Mouse (Mus musculus) limb, embryonic 15.5 days (tissue): ENCODE measurements at regions not wholly inside any gene's neighbourhood (a gene's known extent, or its start where the extent isn't known, plus 50 kb on each side); places are given as distances from the start of the nearest gene placed in this dataset.
"Not testable (repeated sequence)": the region's sequence is repeated elsewhere in the genome, so short reads cannot be mapped to it uniquely, and the experiment has no call there.

Experiments
- ATAC-seq: fragments of 200-750 bp; cut with Nextera tagmentation; 2 replicates; pipeline ENCODE4 v1.8.0; 2017; ENCODE audit warnings: low read depth, moderate TSS enrichment; ENCODE audit not compliant: insufficient number of reproducible peaks, low FRiP score, low TSS enrichment
- H3K27ac ChIP-seq: fragments of 300-500 bp; sonication (generic); 2 replicates; pipeline ENCODE4 v1.5.1; 2015; ENCODE audit warnings: moderate library complexity, mild to moderate bottlenecking, inconsistent platforms
- H3K27me3 ChIP-seq: fragments of 300-500 bp; sonication (generic); 2 replicates; pipeline ENCODE4 v1.6.1; 2015; ENCODE audit warnings: inconsistent platforms
- H3K36me3 ChIP-seq: fragments of 300-500 bp; sonication (generic); 2 replicates; pipeline ENCODE4 v1.6.1; 2015; ENCODE audit warnings: inconsistent platforms
- H3K4me1 ChIP-seq: fragments of 300-500 bp; sonication (generic); 2 replicates; pipeline ENCODE4 v1.6.1; 2015; ENCODE audit warnings: inconsistent platforms
- H3K4me2 ChIP-seq: fragments of 300-500 bp; sonication (generic); 2 replicates; pipeline ENCODE4 v1.6.1; 2015; ENCODE audit warnings: mild to moderate bottlenecking, inconsistent platforms
- H3K4me3 ChIP-seq: fragments of 300-500 bp; sonication (generic); 2 replicates; pipeline ENCODE4 v1.5.1; 2015; ENCODE audit warnings: mild to moderate bottlenecking, inconsistent platforms
- H3K9ac ChIP-seq: fragments of 300-500 bp; sonication (generic); 2 replicates; pipeline ENCODE4 v1.6.1; 2015; ENCODE audit warnings: inconsistent platforms
- H3K9me3 ChIP-seq: fragments of 300-500 bp; sonication (generic); 2 replicates; pipeline ENCODE4 v1.6.1; 2016; ENCODE audit warnings: inconsistent platforms
- WGBS: fragments of 180-500 bp; shearing (Covaris S2); methylation state at CpG from one replicate; pipeline ENCODE4 v1.1.7; 2015; 5-methylcytosine and 5-hydroxymethylcytosine counted together

DNA sequence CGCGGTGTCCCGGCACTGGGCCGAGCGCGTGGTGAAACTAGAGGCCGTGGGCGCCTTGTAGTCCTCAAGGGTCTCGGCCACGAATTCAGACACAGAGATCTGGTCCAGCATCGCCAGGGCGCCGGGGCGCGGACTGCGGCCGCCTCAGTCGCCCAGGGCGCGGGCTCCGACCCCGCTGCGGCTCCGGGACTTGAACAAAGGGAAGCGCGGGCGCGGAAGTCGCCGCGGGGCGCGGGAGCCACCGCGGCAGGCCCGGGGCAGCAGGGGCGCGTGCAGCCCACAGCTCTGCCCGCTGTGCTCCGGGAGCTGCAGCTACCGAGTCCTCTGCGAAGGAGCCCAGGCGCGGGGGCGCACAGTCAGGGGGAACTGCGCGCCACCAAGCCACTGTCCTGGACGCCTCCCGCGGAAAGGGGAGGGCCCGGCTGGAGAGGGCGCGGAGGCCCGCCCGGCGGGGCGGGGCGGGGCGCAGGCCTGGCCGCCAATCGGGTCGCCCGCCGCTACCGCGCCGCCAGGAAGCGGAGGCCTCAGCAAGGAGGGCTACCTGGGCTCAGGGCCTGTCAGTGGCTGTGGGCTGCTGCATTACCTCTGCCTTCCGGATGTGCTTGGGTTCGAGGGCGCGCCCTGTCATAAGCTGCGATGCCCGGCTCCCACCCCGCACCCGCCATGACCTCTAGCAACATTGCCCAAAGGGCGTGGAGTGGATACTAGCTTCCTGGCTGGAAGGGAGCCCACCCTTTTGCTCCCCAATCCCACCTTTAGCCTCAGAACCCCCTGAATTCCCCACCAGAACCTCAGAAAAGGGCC, 155.2 kb upstream of the 9030624G23Rik start:
- H3K27me3 ChIP-seq, H3K36me3 ChIP-seq, H3K9me3 ChIP-seq, ATAC-seq, H3K4me1 ChIP-seq, H3K27ac ChIP-seq: not testable (repeated sequence)
- peak overlapping the region; percentile 52 for H3K4me2 ChIP-seq
- H3K4me3 ChIP-seq, result peak overlapping the region; percentile 60
- WGBS, result 1% methylated on average over 73 of the region's 77 CpGs
- peak overlapping the region; percentile 50 for H3K9ac ChIP-seq
